Mouse (Mus musculus) frontal cortex, postnatal 10 days (tissue): Measurements from ENCODE around the gene Wdr5b.
"Not testable (repeated sequence)": the region's sequence is repeated elsewhere in the genome, so short reads cannot be mapped to it uniquely, and the experiment has no call there.

Experiments used
- DNase-seq, 2 experiments: peaks; one replicate each; pipeline ENCODE4 v3.0.0; 2022; ENCODE audit warnings: low spot score in 2 of 2, mixed read lengths in 1 of 2

Gene Wdr5b

GRCm38 (mm10) chr16:36040640-36041624 lies at the start of gene Wdr5b:
TSS of gene Wdr5b (plus strand) at chr16:36041190.
- DNase-seq: peak; percentile 89 to 94

- DNase-seq: no peak
These were observed 48.6 kb upstream of the Wdr5b start for GRCm38 (mm10) chr16:35992391-35992790.

GRCm38 (mm10) chr16:35993316-35993715 lies 47.7 kb upstream of the Wdr5b start:
- DNase-seq: no peak

GRCm38 (mm10) chr16:35998852-35999251 lies 42.1 kb upstream of the Wdr5b start:
- DNase-seq: not testable (repeated sequence)

GRCm38 (mm10) chr16:36008396-36008795 lies 32.6 kb upstream of the Wdr5b start:
- no peak for DNase-seq

GRCm38 (mm10) chr16:36016335-36016734 lies 24.7 kb upstream of the Wdr5b start:
- DNase-seq: no peak

- DNase-seq: not testable (repeated sequence)
These were observed 12.9 kb upstream of the Wdr5b start for GRCm38 (mm10) chr16:36028120-36028519.

GRCm38 (mm10) chr16:36041625-36042020 lies 633 bp downstream of the Wdr5b start:
- no peak for DNase-seq

GRCm38 (mm10) chr16:36043073-36043472 lies 2.1 kb downstream of the Wdr5b start:
- no peak for DNase-seq

- DNase-seq: no peak
These were observed 3.0 kb downstream of the Wdr5b start for GRCm38 (mm10) chr16:36043964-36044363.

- DNase-seq: no peak
These were observed 6.5 kb downstream of the Wdr5b start for GRCm38 (mm10) chr16:36047538-36047937.

- DNase-seq: no peak
These were observed 10.5 kb downstream of the Wdr5b start for GRCm38 (mm10) chr16:36051491-36051890.

GRCm38 (mm10) chr16:36053524-36054275 lies 12.7 kb downstream of the Wdr5b start:
- DNase-seq: no peak

- no peak for DNase-seq
These were observed 13.9 kb downstream of the Wdr5b start for GRCm38 (mm10) chr16:36054920-36055319.

GRCm38 (mm10) chr16:36056416-36056815 lies 15.4 kb downstream of the Wdr5b start:
- no peak for DNase-seq

- no peak for DNase-seq
These were observed 17.0 kb downstream of the Wdr5b start for GRCm38 (mm10) chr16:36057933-36058475.

GRCm38 (mm10) chr16:36062534-36062933 lies 21.5 kb downstream of the Wdr5b start:
- not testable (repeated sequence) for DNase-seq

GRCm38 (mm10) chr16:36063315-36063714 lies 22.3 kb downstream of the Wdr5b start:
- no peak for DNase-seq

GRCm38 (mm10) chr16:36064904-36065303 lies 23.9 kb downstream of the Wdr5b start:
- DNase-seq: no peak

GRCm38 (mm10) chr16:36067694-36068093 lies 26.7 kb downstream of the Wdr5b start:
- DNase-seq: no peak

- DNase-seq: no peak
These were observed 27.4 kb downstream of the Wdr5b start for GRCm38 (mm10) chr16:36068356-36068755.
